In the genomic region with DNA sequence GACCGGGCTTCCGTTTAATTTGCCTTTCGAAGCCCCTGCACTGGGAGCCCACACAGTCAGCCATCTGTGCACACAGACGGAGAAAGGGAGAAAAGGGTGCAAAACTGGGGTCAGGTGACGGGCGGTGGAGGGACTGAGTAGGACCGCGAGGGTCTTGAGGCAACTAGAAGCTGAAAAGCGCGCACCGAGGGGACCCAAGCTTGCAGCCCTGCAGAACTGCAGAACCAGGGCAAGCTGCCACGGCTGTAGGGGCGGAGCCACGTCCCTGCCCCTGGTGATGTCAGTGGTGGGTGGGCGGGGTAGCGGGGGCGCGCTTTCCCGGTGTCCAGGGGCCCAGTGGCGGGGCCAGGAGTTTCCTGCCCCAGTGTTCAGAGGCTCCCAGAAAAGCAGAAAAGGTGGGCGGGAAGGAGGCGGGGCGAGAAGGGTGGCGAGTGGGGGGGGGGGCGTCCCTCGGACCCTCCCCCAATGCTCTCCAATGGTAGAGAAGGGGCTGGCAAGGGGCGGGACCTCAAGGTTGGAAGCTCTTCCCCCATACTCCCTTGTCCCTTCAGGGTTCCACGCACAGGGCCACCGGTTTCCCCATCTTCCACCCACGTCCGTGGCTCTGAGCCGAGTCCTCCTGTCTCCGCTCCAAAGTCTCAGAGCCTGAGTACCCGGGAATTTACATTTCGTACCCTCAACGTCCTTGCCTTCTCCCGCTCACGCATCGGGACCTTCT, we compare ENCODE assay signal across 9 mouse cellular contexts. TPM values are rescaled to one million over a fixed set of nuclear protein-coding genes. Genes with fewer than 3 reads are reported as not detected.
DNase-seq lines count a peak whose midpoint lies in the region; ATAC-seq lines count a peak whose summit lies in the region.
"Had no signal": no experiment of that assay in that cellular context is flagged by ENCODE, and none has a peak within 500 bp of the region (broad histone marks: within the 10 kb centered on the region; RNA-seq: fewer than 3 reads in every experiment).

No protein-coding gene starts in this region.

- intact Hi-C loops in heart, postnatal 25 days (cut with DNase I), result no loop called here
- intact Hi-C loops in left cerebral cortex, postnatal 14 days (cut with DNase I), result loop anchor here (2.0 kb wide), 1 partner anchor 577 kb away; no protein-coding TSS in a partner anchor

- peak overlapping the region; percentile 51 for H3K9ac ChIP-seq in heart, embryonic 12.5 days
- peak overlapping the region; percentile 64 for H3K9ac ChIP-seq in midbrain, embryonic 15.5 days

- peak; percentile 89 for ATAC-seq in heart, embryonic 12.5 days (ENCODE audit: insufficient number of reproducible peaks, low FRiP score)
- ATAC-seq in granulocyte monocyte progenitor cell, adult 5-6 weeks (replicated peaks; ENCODE audit: poor library complexity, severe bottlenecking), result peak; percentile 35
- ATAC-seq in midbrain, embryonic 15.5 days (replicated peaks), result peak; percentile 91
- ATAC-seq: Patski had no signal

- H3K36me3 ChIP-seq in heart, embryonic 12.5 days, result no peaks in the 10 kb centered on the region
- no peaks in the 10 kb centered on the region for H3K36me3 ChIP-seq in midbrain, embryonic 15.5 days (replicated peaks)

- no peak overlapping the region for H3K27ac ChIP-seq in heart, embryonic 12.5 days (ENCODE audit: poor library complexity, severe bottlenecking)
- peak overlapping the region; percentile 96 for H3K27ac ChIP-seq in midbrain, embryonic 15.5 days

- peaks cover 18% of the 10 kb centered on the region for H3K4me1 ChIP-seq in heart, embryonic 12.5 days (replicated peaks)
- H3K4me1 ChIP-seq in midbrain, embryonic 15.5 days, result peaks cover 7% of the 10 kb centered on the region; the same call in 1 of the 2 replicates

- H3K4me2 ChIP-seq in heart, embryonic 12.5 days, result peak overlapping the region; percentile 91
- H3K4me2 ChIP-seq in midbrain, embryonic 15.5 days, result peak overlapping the region; percentile 76

- H3K9me3 ChIP-seq in heart, embryonic 12.5 days (replicated peaks), result peaks cover 4% of the 10 kb centered on the region; the same call in 1 of the 2 replicates
- no peaks in the 10 kb centered on the region for H3K9me3 ChIP-seq in midbrain, embryonic 15.5 days

- no peak for DNase-seq in heart, postnatal 25 days (ENCODE audit: low spot score)
- DNase-seq in MN1 (ENCODE audit: low spot score), result peak; percentile 76
- peak; percentile 88 for DNase-seq in embryo, embryonic 10 days (ENCODE audit: low spot score)
- peak; percentile 65 for DNase-seq in left cerebral cortex, postnatal 14 days (ENCODE audit: low spot score in 2 of 2)
- peak; percentile 52 for DNase-seq in testis, postnatal 14 days (ENCODE audit: low spot score)

- 1% methylated on average over 38 of the region's 39 CpGs for WGBS in heart, embryonic 12.5 days
- WGBS in midbrain, embryonic 15.5 days, result under 1% methylated on average over 36 of the region's 39 CpGs

- H3K4me3 ChIP-seq in heart, embryonic 12.5 days, result peak overlapping the region; percentile 54
- peak overlapping the region; percentile 57 for H3K4me3 ChIP-seq in midbrain, embryonic 15.5 days

- H3K27me3 ChIP-seq in heart, embryonic 12.5 days (replicated peaks), result peaks cover 23% of the 10 kb centered on the region
- H3K27me3 ChIP-seq in midbrain, embryonic 15.5 days (replicated peaks), result 0 out of 2 replicates have a peak, but pooled peaks cover 7% of the 10 kb centered on the region

RNA-seq across cellular contexts. Expression of gene Nrn1, which starts 1.1 kb away (rescaled TPM):
- polyA plus RNA-seq in heart, embryonic 12.5 days (2016; fragmentation: Nextera tagmentation; extraction: Ambion mirVana), result 3.4 and 5.0 TPM in 2 replicates
- total RNA-seq in heart, postnatal 25 days (2021), result 1 to 10 TPM; 2.9 to 3.4 TPM
- total RNA-seq in granulocyte monocyte progenitor cell, adult 5-6 weeks (2014; fragmentation: Nextera tagmentation), result not detected in 2 replicates
- not detected in 2 replicates for total RNA-seq in granulocyte monocyte progenitor cell, adult 5-6 weeks (2017)
- 100 to 1,000 TPM; 259 to 287 TPM for total RNA-seq in left cerebral cortex, postnatal 14 days (2021)
- 62.0 and 64.3 TPM in 2 replicates for polyA plus RNA-seq in midbrain, embryonic 15.5 days (2015; fragmentation: Nextera tagmentation; extraction: Ambion mirVana)

Comparison
In these comparisons a context has a peak if more than half of its experiments do, and no peak if none do; other contexts are left out.
1. ATAC-seq: peak in every context shown above with its lines; median percentile 91 in midbrain, embryonic 15.5 days; 89 in heart, embryonic 12.5 days; 35 in granulocyte monocyte progenitor cell, adult 5-6 weeks.
2. RNA of gene Nrn1, which starts 1.1 kb away (total RNA-seq): 259 to 287 TPM in left cerebral cortex, postnatal 14 days; 2.9 to 3.4 TPM in heart, postnatal 25 days and not detected in granulocyte monocyte progenitor cell, adult 5-6 weeks; every median in the first group is over 10 times any median in the second.